Mouse (Mus musculus) testis, adult 10 weeks (tissue): ENCODE data around the gene Tln1. TPM values are rescaled to one million over a fixed set of nuclear protein-coding genes. Genes with fewer than 3 reads are reported as not detected.

ENCODE experiments used
- polyA plus RNA-seq: library from polyadenylated mRNA; stranded (reverse); fragments of 350-450 nt; fragmentation: Illumina TruSeq; extraction: RNeasy Lipid Tissue Mini Kit (QIAGEN cat#74804); gene quantifications from one replicate; pipeline ENCODE4 v1.2.3, GENCODE M21; 2014; ENCODE audit warnings: low read depth, low replicate concordance

The Tln1 gene
- polyA plus RNA-seq = 39.2 TPM

GRCm38 (mm10) chr4:43561997-43562768 is at the start of gene Tln1, which contains the start of gene Creb3:
Gene Tln1 (minus strand): TSS chr4:43562691.
Gene Creb3 (plus strand): TSS chr4:43562332.

GRCm38 (mm10) chr4:43584444-43585416 is 22.2 kb upstream of the Tln1 start, which contains the start of gene Msmp:
Gene Msmp (minus strand): TSS chr4:43584494.

GRCm38 (mm10) chr4:43578376-43579204 is 16.1 kb upstream of the Tln1 start, which contains the start of the genes Rgp1 and Gba2:
Gene Rgp1 (plus strand): TSS chr4:43578715.
Gene Gba2 (minus strand): TSS chr4:43578873.

GRCm38 (mm10) chr4:43506536-43507185 is 55.8 kb downstream of the Tln1 start, which contains the start of gene Car9:
Gene Car9 (plus strand): TSS chr4:43506966.

GRCm38 (mm10) chr4:43499407-43500333 is 62.8 kb downstream of the Tln1 start, which contains the start of gene Arhgef39:
Gene Arhgef39 (minus strand): TSS chr4:43499695.

GRCm38 (mm10) chr4:43492821-43493185 is 69.7 kb downstream of the Tln1 start, which contains the start of gene Ccdc107:
Gene Ccdc107 (plus strand): TSS chr4:43492900.

GRCm38 (mm10) chr4:43483535-43484091 is 78.9 kb downstream of the Tln1 start, which contains the start of gene Sit1:
Gene Sit1 (minus strand): TSS chr4:43483734.

Other genes starting within 250 kb of the Tln1 start
- 1.3 TPM for gene Rusc2, start 180.7 kb downstream of the Tln1 start, polyA plus RNA-seq
- gene Fam166b, start 133.6 kb downstream of the Tln1 start, polyA plus RNA-seq = 0.35 TPM
- 13.6 TPM for gene Tesk1, start 120.8 kb downstream of the Tln1 start, polyA plus RNA-seq
- 0.14 TPM for gene Cd72, start 108.1 kb downstream of the Tln1 start, polyA plus RNA-seq
- gene Sit1, start 79.0 kb downstream of the Tln1 start, polyA plus RNA-seq = not detected
- 2.4 TPM for gene Ccdc107, start 69.8 kb downstream of the Tln1 start, polyA plus RNA-seq
- 5.1 TPM for gene Arhgef39, start 63.0 kb downstream of the Tln1 start, polyA plus RNA-seq
- gene Car9, start 55.7 kb downstream of the Tln1 start, polyA plus RNA-seq = not detected
- 2.8 TPM for gene Tpm2, start 38.9 kb downstream of the Tln1 start, polyA plus RNA-seq
- gene Creb3, start 359 bp downstream of the Tln1 start, polyA plus RNA-seq = 12.2 TPM
- gene Rgp1, start 16.0 kb upstream of the Tln1 start, polyA plus RNA-seq = 2.8 TPM
- gene Gba2, start 16.2 kb upstream of the Tln1 start, polyA plus RNA-seq = 8.7 TPM
- gene Msmp, start 21.8 kb upstream of the Tln1 start, polyA plus RNA-seq = not detected
- 0.94 TPM for gene Npr2, start 69.2 kb upstream of the Tln1 start, polyA plus RNA-seq
- 7.7 TPM for gene Spag8, start 90.9 kb upstream of the Tln1 start, polyA plus RNA-seq
- 0.91 TPM for gene Hint2, start 93.8 kb upstream of the Tln1 start, polyA plus RNA-seq
- gene Tmem8b, start 106.3 kb upstream of the Tln1 start, polyA plus RNA-seq = 11.4 TPM
- 179 TPM for gene Fam221b, start 106.5 kb upstream of the Tln1 start, polyA plus RNA-seq
- not detected for gene Olfr70, start 138.1 kb upstream of the Tln1 start, polyA plus RNA-seq
- not detected for gene Olfr71, start 147.6 kb upstream of the Tln1 start, polyA plus RNA-seq
- gene Hrct1, start 164.5 kb upstream of the Tln1 start, polyA plus RNA-seq = not detected
- 1.9 TPM for gene Spaar, start 167.3 kb upstream of the Tln1 start, polyA plus RNA-seq
- gene Olfr159, start 208.3 kb upstream of the Tln1 start, polyA plus RNA-seq = not detected